Mouse (Mus musculus): ENCODE results near the gene Luc7l3. TPM values are rescaled to one million over a fixed set of nuclear protein-coding genes. Genes with fewer than 3 reads are reported as not detected.
A peak's percentile ranks its signal among the peaks of the same experiment; 100 is the strongest.
"Not testable (repeated sequence)": the region's sequence is repeated elsewhere in the genome, so short reads cannot be mapped to it uniquely, and the experiment has no call there.

The Luc7l3 gene
- polyA plus RNA-seq, 1 experiment from 2014 or later, result 173 TPM

DNA sequence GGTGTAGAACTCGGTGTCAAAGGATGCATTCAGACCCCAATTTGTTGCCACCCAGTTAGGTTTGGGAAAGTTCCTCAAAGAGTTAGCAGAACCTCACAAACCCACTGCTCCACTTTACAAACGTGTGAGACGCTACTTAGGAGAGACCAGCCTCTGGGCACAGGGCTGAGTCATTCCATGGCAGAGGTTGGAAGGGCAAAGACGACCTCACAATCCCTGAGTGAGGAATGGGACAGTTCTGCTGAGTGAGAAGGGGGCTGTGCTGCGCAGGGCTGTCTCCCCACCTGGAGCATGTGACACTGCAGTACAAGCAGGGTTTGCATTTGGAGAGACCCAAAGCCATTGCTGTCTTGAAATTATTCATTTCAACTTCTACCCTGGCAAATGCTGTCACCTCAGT lies 39.5 kb downstream of the Luc7l3 start:
- Histone ChIP-seq H3K4me3 (no peak overlapping the region), H3K9ac (no peak overlapping the region)
- 73% methylated on average over 5 of the region's 5 CpGs for WGBS

DNA sequence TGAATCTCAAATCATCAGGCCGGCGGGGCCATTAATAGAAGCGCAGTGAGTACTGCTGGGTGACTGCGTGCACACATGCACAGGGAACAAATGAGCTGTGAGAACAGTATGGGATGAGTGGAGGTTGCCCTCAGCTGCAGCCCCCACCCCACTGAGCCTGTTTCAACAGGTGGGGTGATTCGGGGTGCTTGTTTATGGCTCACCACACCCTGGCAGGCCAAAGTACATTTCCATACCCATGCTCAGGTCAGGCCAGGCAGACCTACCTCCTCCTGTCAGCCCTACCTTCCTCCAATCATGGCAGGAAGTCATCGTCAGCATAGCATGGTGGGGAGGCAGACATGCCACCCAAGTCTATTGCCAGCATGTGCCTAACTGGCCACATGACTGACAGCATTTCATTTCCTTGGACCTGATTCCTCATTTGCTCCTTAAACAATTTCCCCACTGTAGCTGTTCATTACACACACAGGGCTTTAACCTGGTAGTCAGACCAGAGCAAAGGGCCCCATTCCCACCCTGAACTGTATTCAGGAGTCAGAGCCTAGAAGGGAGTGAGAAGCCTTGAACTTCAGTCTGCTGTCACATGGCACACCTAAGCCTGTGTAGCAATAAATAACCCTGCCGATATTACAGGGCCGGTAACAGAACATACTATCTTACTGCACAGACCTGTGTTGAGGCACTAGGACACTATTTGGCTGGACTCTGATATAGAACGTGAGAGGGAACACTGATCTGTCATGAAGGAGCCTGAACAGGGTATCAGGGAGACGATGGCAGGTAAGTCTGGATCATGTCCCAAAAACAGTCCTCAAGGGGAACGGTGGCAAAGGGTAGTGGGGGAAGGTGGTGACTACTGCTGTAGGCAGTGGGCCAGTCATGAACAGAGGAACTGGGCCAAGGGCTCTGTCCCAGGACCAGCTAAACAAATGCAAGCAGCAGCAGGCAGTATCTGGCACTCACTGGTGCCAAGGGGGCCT lies 40.3 kb downstream of the Luc7l3 start, which contains the start of gene Gm21885:
Gm21885 (plus strand) TSS at position 675 of the 983 bp plus-strand sequence.
- Histone ChIP-seq H3K9me3 (replicated peaks) (no peaks in the 10 kb centered on the region), H3K4me2 (no peak within 1 kb of the TSS), H3K4me1 (peaks cover 10% of the 10 kb centered on the region; the same call in 1 of the 2 replicates), H3K27ac (peak within 1 kb of the TSS; percentile 36; the same call in 1 of the 2 replicates), H3K27me3 (no peaks in the 10 kb centered on the region), H3K36me3 (ENCODE audit: poor library complexity, severe bottlenecking) (peaks cover 25% of the 10 kb centered on the region), H3K4me3 (no peak within 1 kb of the TSS), H3K9ac (no peak within 1 kb of the TSS)
- WGBS, result 87% methylated on average over 11 of the region's 11 CpGs
- 0 out of 2 replicates have a peak, but pooled peaks have one; percentile 41 for ATAC-seq

More for the DNA sequence above, 39.5 kb downstream of the Luc7l3 start:
- Histone ChIP-seq H3K27me3 (no peaks in the 10 kb centered on the region), H3K4me1 (0 out of 2 replicates have a peak, but pooled peaks cover 5% of the 10 kb centered on the region), H3K27ac (peak overlapping the region; percentile 36; the same call in 1 of the 2 replicates), H3K36me3 (ENCODE audit: poor library complexity, severe bottlenecking) (peaks cover 34% of the 10 kb centered on the region), H3K4me2 (no peak overlapping the region), H3K9me3 (replicated peaks) (no peaks in the 10 kb centered on the region)
- ATAC-seq, result no peak

DNA sequence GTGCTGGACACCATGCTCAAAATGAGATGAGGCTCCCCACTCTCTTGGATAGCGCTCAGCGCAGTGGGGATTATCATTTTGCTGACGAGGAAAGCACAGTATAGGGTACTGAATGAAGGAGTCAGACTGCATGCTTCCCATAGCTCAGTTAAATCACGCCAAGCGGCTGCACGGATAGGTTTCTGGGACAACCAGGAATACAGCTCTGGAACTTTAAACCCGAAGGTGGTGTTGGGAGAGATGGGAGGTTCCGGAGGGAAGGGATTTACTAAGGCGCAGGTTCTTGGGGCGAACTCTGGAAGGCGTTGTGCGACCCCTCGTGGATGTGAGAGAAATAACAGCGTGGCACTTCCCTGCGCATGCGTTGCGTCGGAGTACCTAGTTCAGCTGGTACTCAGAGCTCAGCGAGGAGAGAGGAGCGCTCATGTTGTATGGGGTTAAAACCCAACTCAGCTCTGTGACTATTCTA lies 44.9 kb downstream of the Luc7l3 start:
- ATAC-seq, result peak; percentile 88
- peak overlapping the region; percentile 26 for H3K4me3 ChIP-seq
- H3K36me3 ChIP-seq (ENCODE audit: poor library complexity, severe bottlenecking), result no peaks in the 10 kb centered on the region
- H3K9ac ChIP-seq, result peak overlapping the region; percentile 56
- peak overlapping the region; percentile 63 for H3K4me2 ChIP-seq
- peaks cover 7% of the 10 kb centered on the region; the same call in 1 of the 2 replicates for H3K4me1 ChIP-seq
- no peak overlapping the region for H3K27ac ChIP-seq
- H3K9me3 ChIP-seq (replicated peaks), result no peaks in the 10 kb centered on the region
- no peaks in the 10 kb centered on the region for H3K27me3 ChIP-seq
- 7% methylated on average over 20 of the region's 20 CpGs for WGBS

DNA sequence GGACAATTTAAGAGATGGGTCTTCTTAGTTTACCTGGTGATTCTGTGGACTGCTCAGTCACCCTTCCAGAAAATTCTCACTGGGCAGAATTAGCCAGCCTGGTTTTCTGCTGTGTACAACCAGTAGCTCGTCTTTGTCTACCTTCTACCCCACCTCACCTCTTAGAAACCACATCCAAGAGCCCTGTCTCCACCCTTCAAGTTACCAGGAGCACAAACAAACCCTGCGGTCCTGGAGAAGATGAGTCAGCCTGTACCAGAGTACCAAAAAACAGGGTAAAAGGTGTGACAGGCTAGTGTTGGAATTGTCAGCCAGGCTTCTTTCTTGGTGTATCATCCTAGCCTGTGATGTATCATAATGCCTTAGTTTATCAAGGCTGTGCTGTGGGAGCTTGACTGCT lies 46.1 kb downstream of the Luc7l3 start:
- H3K9me3 ChIP-seq (replicated peaks), result no peaks in the 10 kb centered on the region
- H3K9ac ChIP-seq, result no peak overlapping the region
- no peak overlapping the region for H3K27ac ChIP-seq
- no peak overlapping the region for H3K4me2 ChIP-seq
- H3K36me3 ChIP-seq (ENCODE audit: poor library complexity, severe bottlenecking), result no peaks in the 10 kb centered on the region
- no peaks in the 10 kb centered on the region for H3K27me3 ChIP-seq
- H3K4me1 ChIP-seq, result peaks cover 7% of the 10 kb centered on the region; the same call in 1 of the 2 replicates
- ATAC-seq, result no peak
- no peak overlapping the region for H3K4me3 ChIP-seq
- 91% methylated on average over 2 of the region's 2 CpGs for WGBS

DNA sequence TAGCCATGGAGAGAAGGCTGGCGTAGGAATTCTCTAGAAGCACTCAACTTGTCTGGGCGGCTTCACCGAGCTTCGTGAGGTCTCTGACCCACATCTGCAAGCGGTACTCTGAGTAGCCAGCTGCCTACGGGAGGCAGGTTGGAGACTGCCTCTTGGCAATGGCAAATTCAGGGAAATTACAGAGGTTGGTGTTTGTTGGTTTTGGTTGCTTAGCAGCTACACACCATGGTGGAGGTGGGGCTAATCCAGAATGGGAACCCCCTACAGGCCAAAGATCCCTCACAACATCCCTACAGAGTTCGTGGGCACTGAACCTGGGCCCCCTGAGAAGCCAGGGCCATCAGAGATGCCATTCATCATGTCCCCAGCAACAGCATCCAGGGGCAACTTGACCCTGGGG lies 46.6 kb downstream of the Luc7l3 start:
- no peak for ATAC-seq
- 83% methylated on average over 7 of the region's 7 CpGs for WGBS

DNA sequence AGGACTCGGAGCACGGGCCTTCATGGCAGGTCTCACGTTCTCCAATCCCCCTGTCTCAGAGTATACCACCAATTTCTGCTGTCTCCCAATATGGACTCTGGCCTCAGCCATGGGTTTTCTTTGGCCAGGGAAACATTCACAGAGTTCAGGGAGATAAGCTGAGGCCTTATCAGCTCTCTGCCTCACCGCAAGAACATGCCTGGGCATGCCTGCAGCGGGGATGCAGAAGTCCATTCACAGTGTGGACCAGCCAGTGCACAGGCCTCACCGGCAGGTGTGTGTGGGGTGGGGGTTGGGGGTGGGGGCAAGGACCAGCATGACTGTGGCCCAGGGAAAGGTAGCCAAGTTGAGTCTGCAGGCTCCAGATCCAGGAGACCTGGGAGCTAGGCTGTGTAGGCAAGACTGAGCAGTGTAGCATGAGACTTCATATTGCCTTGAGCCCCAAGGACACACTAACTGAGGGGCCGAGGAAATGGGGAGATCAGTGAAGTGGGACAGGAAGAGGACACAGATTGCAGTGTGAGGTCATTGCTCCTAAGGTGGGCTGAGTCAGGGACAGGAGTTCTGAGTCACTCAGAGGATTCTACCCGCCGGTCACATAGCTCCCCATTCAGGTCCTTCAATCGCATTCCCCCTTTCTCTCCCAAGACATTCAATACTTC lies 47.5 kb downstream of the Luc7l3 start:
- Histone ChIP-seq H3K9ac (no peak overlapping the region), H3K27me3 (no peaks in the 10 kb centered on the region), H3K4me2 (no peak overlapping the region), H3K27ac (no peak overlapping the region), H3K36me3 (ENCODE audit: poor library complexity, severe bottlenecking) (no peaks in the 10 kb centered on the region), H3K4me1 (peaks cover 7% of the 10 kb centered on the region; the same call in 1 of the 2 replicates), H3K4me3 (no peak overlapping the region), H3K9me3 (replicated peaks) (no peaks in the 10 kb centered on the region)
- WGBS, result 92% methylated on average over 10 of the region's 10 CpGs
- ATAC-seq, result no peak

More for the DNA sequence above, 46.6 kb downstream of the Luc7l3 start:
- no peak overlapping the region for H3K27ac ChIP-seq
- no peak overlapping the region for H3K4me2 ChIP-seq
- H3K4me3 ChIP-seq, result no peak overlapping the region
- peaks cover 7% of the 10 kb centered on the region; the same call in 1 of the 2 replicates for H3K4me1 ChIP-seq
- H3K9ac ChIP-seq, result no peak overlapping the region
- no peaks in the 10 kb centered on the region for H3K36me3 ChIP-seq (ENCODE audit: poor library complexity, severe bottlenecking)
- no peaks in the 10 kb centered on the region for H3K9me3 ChIP-seq (replicated peaks)
- H3K27me3 ChIP-seq, result no peaks in the 10 kb centered on the region

DNA sequence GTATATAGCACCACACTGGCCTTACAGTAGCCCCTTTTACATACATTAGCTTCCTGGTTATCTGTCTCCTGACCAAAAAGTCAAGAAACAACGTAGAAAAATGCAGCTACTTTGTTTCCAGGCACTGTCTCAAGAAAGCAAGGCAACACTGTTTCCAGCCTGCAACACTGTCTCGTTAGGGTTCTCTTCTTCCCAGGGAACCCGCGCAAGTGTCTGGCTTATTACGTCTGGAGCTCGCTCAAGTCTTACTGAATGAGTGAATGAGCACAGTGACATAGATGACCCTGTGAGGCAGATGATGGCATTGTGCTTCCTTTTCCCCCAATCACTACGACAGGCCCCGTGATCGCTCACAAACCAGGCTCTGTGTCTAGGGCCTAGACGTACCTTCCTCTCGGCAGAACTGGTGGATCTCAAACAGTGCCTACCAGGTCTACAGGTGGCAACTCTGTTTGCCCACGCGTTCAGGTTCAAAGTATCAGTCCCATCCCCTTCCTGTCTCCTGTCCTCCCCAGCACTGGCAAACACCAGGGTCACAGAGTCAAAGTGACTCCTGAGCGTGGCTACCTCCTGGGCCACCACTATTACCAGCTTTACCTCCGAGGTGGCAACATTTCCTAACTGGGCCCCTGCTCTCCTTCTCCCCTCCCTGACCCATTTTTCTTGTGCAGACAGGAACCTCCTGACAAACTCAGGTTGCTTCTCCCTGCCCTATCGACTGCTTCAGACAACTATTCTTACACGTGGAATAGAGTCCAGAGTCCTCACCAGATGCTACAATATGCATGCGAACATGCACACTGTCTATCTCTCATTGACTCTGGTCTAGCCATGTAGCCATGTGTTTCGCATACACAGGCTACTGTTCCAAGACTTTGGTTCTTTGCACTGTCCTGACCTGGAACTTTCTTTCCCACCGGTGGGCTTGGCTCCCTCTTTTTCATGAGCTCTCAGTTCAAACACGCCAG lies 48.5 kb downstream of the Luc7l3 start:
- H3K36me3 ChIP-seq (ENCODE audit: poor library complexity, severe bottlenecking), result no peaks in the 10 kb centered on the region
- 83% methylated on average over 21 of the region's 21 CpGs for WGBS
- H3K4me1 ChIP-seq, result peaks cover 7% of the 10 kb centered on the region; the same call in 1 of the 2 replicates
- no peak overlapping the region for H3K4me3 ChIP-seq
- H3K27me3 ChIP-seq, result no peaks in the 10 kb centered on the region
- H3K27ac ChIP-seq, result no peak overlapping the region
- H3K9ac ChIP-seq, result no peak overlapping the region
- no peak overlapping the region for H3K4me2 ChIP-seq
- no peaks in the 10 kb centered on the region for H3K9me3 ChIP-seq (replicated peaks)
- ATAC-seq, result no peak

DNA sequence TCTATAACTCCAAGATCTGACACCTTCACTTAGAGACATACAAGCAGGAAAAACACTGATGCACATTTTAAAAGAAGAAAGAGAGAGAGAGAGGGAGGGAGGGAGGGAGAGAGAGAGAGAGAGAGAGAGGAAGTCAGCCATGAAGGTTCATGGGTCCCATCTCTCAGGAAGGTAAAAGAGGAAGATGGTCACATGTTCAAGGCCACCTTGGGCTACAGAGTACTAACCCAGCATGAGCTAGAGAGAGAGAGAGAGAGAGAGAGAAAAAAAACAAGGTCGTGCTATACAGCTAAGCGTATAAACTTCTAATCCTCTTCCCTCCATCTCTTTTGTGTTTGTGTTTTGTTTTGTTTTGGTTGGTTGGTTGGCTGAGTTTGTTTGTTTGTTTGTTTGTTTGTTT lies 50.8 kb downstream of the Luc7l3 start:
- 87% methylated on average over 2 of the region's 2 CpGs for WGBS
- ATAC-seq, result no peak
- H3K36me3 ChIP-seq (ENCODE audit: poor library complexity, severe bottlenecking), result no peaks in the 10 kb centered on the region
- H3K9me3 ChIP-seq (replicated peaks), result no peaks in the 10 kb centered on the region
- H3K4me1 ChIP-seq, result no peaks in the 10 kb centered on the region
- no peak overlapping the region for H3K9ac ChIP-seq
- no peak overlapping the region for H3K4me2 ChIP-seq
- no peaks in the 10 kb centered on the region for H3K27me3 ChIP-seq
- no peak overlapping the region for H3K4me3 ChIP-seq
- H3K27ac ChIP-seq, result no peak overlapping the region

DNA sequence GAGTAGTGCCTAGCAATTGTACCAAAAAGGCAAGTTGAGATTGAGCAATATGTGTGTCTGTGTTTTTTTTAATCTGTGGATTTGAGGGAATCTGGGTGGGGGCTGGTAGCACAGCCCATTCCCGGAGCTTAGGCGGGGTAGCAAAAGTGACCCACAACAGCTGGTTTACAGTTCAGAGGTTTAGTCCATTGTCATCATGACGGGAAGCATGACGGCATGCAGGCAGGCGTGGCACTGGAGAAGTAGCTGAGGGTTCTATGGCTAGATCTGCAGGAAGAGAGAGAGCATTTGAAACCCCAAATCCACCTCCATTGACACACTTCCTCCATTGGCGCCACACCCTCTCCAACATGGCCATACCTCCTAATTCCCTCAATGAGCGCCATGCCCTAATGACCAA lies 51.9 kb downstream of the Luc7l3 start:
- Histone ChIP-seq H3K9ac (no peak overlapping the region), H3K27ac (no peak overlapping the region), H3K9me3 (replicated peaks) (no peaks in the 10 kb centered on the region), H3K4me3 (no peak overlapping the region), H3K36me3 (ENCODE audit: poor library complexity, severe bottlenecking) (no peaks in the 10 kb centered on the region), H3K27me3 (no peaks in the 10 kb centered on the region), H3K4me2 (no peak overlapping the region), H3K4me1 (peaks cover 6% of the 10 kb centered on the region; the same call in 1 of the 2 replicates)
- 87% methylated on average over 7 of the region's 7 CpGs for whole genome bisulfite sequencing
- no peak for ATAC-seq

DNA sequence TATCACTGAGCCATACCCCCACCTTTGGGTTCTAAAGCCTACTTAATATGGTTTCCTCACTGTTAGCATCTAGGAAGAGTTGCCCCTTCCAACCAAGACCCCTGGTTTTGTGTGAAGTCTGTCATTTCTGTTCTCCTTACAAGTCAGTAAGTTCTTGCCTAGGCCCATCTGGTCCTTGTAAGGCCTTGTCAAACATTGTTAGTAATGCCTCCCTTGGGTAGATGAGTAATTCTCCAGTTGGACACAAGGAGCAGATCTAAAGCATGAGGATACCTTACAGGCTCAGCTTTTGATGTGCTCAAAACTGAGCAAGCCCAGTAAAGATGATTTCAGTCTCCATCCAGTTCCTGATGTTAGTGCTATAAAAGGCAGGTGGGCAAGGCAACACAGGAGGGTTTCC lies 53.0 kb downstream of the Luc7l3 start:
- Histone ChIP-seq H3K4me2 (no peak overlapping the region), H3K27me3 (no peaks in the 10 kb centered on the region), H3K4me1 (peaks cover 6% of the 10 kb centered on the region; the same call in 1 of the 2 replicates), H3K4me3 (no peak overlapping the region), H3K36me3 (ENCODE audit: poor library complexity, severe bottlenecking) (no peaks in the 10 kb centered on the region), H3K9me3 (replicated peaks) (no peaks in the 10 kb centered on the region), H3K9ac (no peak overlapping the region), H3K27ac (no peak overlapping the region)
- no peak for ATAC-seq

DNA sequence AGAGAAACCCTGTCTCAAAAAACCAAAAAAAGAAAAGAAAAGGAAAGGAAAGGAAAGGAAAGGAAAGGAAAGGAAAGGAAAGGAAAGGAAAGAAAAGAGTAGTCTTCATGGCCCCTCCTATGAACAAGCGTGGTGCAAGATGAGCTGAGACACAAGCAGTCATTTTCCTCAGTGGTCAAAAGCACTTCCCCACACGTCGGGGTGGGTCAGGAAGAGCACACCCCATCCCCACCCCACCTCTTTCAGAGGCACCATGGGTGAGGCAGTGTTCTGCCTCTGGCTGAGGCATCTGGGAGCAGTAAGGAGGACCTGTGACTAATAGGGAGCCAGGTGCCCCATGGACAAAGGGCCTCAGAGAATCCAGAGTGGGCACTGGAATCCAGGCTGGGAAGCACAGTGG lies 55.6 kb downstream of the Luc7l3 start:
- H3K4me2 ChIP-seq; H3K36me3 ChIP-seq (ENCODE audit: poor library complexity, severe bottlenecking); ATAC-seq; H3K4me1 ChIP-seq; H3K9me3 ChIP-seq (replicated peaks); H3K4me3 ChIP-seq; H3K27ac ChIP-seq; H3K9ac ChIP-seq; H3K27me3 ChIP-seq: not testable (repeated sequence)
- WGBS, result 86% methylated on average over 3 of the region's 3 CpGs
